Mouse (Mus musculus) left cerebral cortex, postnatal 10 days (tissue): ENCODE data around the gene Gtpbp3. TPM values are rescaled to one million over a fixed set of nuclear protein-coding genes. Genes with fewer than 3 reads are reported as not detected.

ENCODE experiments used
- DNase-seq, 2 experiments: peaks; one replicate each; pipeline ENCODE4 v3.0.0; 2021 to 2022; ENCODE audit warnings: low spot score in 2 of 2, mixed read lengths in 1 of 2; ENCODE audit errors: extremely low spot score in 1 of 2
- intact Hi-C: fragments of 180-260 bp; cut with DNase I; formaldehyde crosslinking; loops from one replicate; pipeline ENCODE4 v1.15.1; 2025
- total RNA-seq, 2 experiments: library from RNA; stranded (reverse); gene quantifications; 2 replicates each; pipeline ENCODE4 v1.2.3; 2021

The Gtpbp3 gene
- 10 to 100 TPM; 29.0 to 29.2 TPM for total RNA-seq

GRCm38 (mm10) chr8:71487691-71488445 lies at the start of gene Gtpbp3:
Gtpbp3 (plus strand) TSS chr8:71488103.
- intact Hi-C loops = no loop called here
- peak; percentile 73 to 88 for DNase-seq

GRCm38 (mm10) chr8:71441404-71441803 lies 46.5 kb upstream of the Gtpbp3 start:
- peak in 1 of 2 experiments; percentile 22 for DNase-seq
- intact Hi-C loops = loop anchor here (5.0 kb wide), 1 partner anchor 91 kb away; no protein-coding TSS in a partner anchor

DNA sequence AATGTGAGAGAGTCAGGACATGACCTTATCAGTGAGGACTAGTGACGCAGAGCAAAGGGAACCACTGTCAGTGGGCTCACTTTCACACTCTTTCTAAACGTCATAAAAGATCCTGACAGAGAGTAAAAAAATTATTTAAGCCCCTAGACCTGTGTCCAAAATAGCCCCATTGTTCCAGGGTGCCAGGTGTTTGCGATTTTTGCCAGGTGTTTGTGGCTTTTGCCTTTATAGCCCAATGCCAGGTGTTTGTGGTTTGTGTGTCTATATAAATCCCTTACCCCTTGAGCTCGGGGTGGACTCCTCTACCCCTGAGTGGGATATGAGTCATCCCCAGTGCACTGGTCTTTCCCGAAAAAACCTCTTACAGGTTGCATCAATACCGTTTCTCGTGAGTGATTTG lies 42.8 kb upstream of the Gtpbp3 start:
- intact Hi-C loops = no loop called here
- DNase-seq = no peak

- no peak for DNase-seq
- intact Hi-C loops = no loop called here
Observed at GRCm38 (mm10) chr8:71451337-71451736, 36.6 kb upstream of the Gtpbp3 start.

GRCm38 (mm10) chr8:71451777-71452176 lies 36.1 kb upstream of the Gtpbp3 start:
- no peak for DNase-seq
- intact Hi-C loops = no loop called here

- no peak for DNase-seq
- intact Hi-C loops = no loop called here
Observed at GRCm38 (mm10) chr8:71452669-71453068, 35.2 kb upstream of the Gtpbp3 start.

GRCm38 (mm10) chr8:71454668-71455067 lies 33.2 kb upstream of the Gtpbp3 start:
- intact Hi-C loops = no loop called here
- no peak for DNase-seq

DNA sequence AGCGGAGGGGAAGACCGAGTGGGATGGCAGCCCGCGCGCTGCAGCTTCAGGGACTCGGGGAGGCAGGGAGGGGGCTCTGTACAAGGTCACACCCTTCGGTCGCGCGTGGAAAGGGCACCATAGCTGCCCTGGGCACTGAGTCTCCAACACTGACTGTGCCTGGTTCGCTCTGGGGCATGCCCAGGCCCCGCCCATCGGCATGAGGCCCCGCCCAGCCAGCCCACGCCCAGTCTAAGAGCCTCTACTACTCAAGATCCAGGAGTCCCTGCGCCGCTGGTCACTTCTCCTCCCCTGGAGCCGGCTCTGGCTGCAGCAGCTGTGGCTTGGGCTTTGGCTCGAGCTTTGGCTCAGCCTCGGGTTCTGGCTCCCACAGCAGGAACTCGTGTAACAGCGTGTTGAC lies 31.0 kb upstream of the Gtpbp3 start:
- intact Hi-C loops = no loop called here
- no peak for DNase-seq

- intact Hi-C loops = no loop called here
Observed at GRCm38 (mm10) chr8:71457659-71458270, 30.1 kb upstream of the Gtpbp3 start.

GRCm38 (mm10) chr8:71460716-71461115 lies 27.2 kb upstream of the Gtpbp3 start:
- intact Hi-C loops = no loop called here
- DNase-seq = no peak

More at GRCm38 (mm10) chr8:71457659-71458270, 30.1 kb upstream of the Gtpbp3 start:
- no peak for DNase-seq

GRCm38 (mm10) chr8:71461152-71461840 lies 26.6 kb upstream of the Gtpbp3 start:
- intact Hi-C loops = no loop called here
- peak in 1 of 2 experiments; percentile 52 for DNase-seq

DNA sequence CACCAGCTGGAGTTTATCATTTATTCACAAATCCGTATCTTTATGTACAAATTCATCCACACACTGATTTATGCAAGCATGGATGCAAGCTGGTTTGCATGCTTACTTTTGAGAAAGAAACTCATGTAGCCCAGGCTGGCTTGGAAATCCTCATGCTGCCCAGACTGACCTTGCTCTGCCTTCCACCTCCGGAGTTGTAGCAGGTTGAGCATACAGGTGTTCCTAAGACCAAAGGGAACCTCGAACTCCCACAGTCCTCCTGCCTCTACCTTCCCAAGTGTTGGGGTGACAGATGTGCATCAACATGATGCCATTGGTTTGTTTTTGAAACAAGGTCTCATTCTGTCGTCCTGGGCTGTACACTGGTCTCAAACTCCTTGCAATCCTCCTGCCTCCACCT lies 25.7 kb upstream of the Gtpbp3 start:
- DNase-seq = no peak
- intact Hi-C loops = no loop called here

GRCm38 (mm10) chr8:71462786-71463185 lies 25.1 kb upstream of the Gtpbp3 start:
- peak in 1 of 2 experiments; percentile 75 for DNase-seq
- intact Hi-C loops = no loop called here

DNA sequence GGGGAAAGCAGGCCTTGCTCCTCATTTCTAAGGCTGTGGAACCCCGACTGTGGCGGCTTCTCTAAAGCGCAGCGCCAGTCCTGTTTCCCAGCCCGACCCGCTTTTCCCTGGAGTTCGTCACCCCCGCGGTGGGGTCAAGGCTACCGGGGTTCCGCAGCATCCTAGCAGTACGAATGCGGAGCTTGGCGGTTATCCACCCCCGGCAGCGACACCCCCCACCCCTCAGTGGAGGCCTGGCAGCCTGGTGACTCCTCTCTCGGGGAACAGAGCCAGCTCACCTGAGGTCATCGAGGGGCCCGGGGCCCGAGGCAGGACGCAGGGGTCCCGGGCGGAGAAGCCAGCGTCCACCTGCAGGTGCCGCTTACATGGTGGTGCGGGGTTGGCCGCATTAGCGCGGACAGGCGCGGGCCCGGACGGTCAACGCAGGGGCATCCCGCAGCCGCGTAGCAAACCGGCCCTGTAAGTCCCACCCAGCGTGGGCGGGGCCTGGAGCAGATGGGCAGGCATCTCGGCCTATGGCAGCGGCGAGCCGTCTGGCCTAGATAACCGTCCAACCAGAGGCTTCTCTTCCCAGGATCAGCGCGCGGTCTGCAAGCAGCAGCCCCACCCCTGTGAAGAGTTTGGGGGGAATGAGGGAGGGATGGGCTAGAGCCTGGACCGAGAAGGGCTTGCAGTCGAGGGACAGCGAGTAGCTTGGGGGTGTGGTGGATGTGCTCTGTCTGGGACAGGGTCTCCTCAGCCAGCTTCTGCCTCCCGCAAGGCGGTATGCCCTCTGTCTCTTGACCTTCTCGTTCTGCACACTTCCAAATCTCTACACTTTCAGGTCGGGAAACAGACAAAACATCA lies 24.5 kb upstream of the Gtpbp3 start, which contains the start of gene Abhd8:
Gene Abhd8, minus strand, starts transcription at position 468 of the 846 bp plus-strand sequence.
- DNase-seq = peak; percentile 96 to 98
- intact Hi-C loops = no loop called here

GRCm38 (mm10) chr8:71464513-71465500 lies 23.1 kb upstream of the Gtpbp3 start, which contains the start of gene Mrpl34:
Mrpl34 (plus strand) TSS chr8:71464959.
- intact Hi-C loops = no loop called here
- DNase-seq = peak; percentile 97 to 99

- DNase-seq = no peak
- intact Hi-C loops = no loop called here
Observed at GRCm38 (mm10) chr8:71465733-71466132, 22.2 kb upstream of the Gtpbp3 start.

DNA sequence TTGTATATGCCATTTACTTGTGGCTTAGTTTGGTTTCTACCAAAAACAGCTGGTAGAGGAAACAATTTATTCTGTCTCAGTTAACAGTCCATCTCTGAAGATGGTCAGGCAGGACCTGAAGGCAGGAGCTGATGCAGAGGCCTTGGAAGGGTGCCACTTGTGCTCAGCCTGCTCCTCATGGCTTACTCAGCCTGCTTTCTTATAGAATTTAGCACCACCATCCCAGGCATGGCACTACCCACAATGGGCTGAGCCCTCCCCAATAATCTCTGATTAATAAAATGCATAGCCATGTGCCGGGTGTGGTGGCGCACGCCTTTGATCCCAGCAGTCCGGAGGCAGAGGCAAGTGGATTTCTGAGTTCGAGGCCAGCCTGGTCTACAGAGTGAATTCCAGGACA lies 21.7 kb upstream of the Gtpbp3 start:
- no peak for DNase-seq
- intact Hi-C loops = no loop called here

DNA sequence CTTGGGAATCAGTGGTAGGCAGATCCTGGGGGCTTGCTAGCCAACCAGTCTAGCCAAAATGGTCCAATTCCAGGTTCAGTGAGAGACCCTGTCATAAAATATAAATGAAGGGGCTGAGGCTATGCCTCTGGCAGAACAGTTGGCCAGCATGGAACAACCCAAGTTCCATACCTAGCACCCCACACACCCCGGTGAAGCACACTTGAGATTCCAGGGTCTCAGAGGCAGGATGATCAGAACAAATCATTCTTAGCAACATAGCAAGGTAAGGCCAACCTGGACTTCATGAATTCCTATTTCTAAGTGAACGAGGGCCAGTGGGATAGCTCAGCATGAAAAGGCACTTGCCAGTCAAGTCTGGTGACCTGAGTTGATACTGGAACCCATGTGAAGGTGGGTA lies 20.7 kb upstream of the Gtpbp3 start:
- DNase-seq = no peak
- intact Hi-C loops = no loop called here
